ENCODE assay signal across 9 mouse cellular contexts in genomic region chr8:77535026-77535595, GRCm38 (mm10). TPM values are rescaled to one million over a fixed set of nuclear protein-coding genes. Genes with fewer than 3 reads are reported as not detected.
DNase-seq lines count a peak whose midpoint lies in the region; ATAC-seq lines count a peak whose summit lies in the region.
"Had no signal": no experiment of that assay in that cellular context is flagged by ENCODE, and none has a peak within 500 bp of the region (broad histone marks: within the 10 kb centered on the region; RNA-seq: fewer than 3 reads in every experiment).

No protein-coding gene starts in this region.

- no peaks in the 10 kb centered on the region for H3K27me3 ChIP-seq in embryonic facial prominence, embryonic 14.5 days (replicated peaks; ENCODE audit: control insufficient read depth, insufficient read depth, low read length)
- no peaks in the 10 kb centered on the region for H3K27me3 ChIP-seq in hindbrain, embryonic 15.5 days
- no peaks in the 10 kb centered on the region for H3K27me3 ChIP-seq in midbrain, embryonic 13.5 days
- H3K27me3 ChIP-seq: limb, embryonic 15.5 days had no signal

- no peaks in the 10 kb centered on the region for H3K36me3 ChIP-seq in embryonic facial prominence, embryonic 14.5 days (ENCODE audit: control insufficient read depth, insufficient read depth, low read length)
- H3K36me3 ChIP-seq in hindbrain, embryonic 15.5 days: no peaks in the 10 kb centered on the region
- no peaks in the 10 kb centered on the region for H3K36me3 ChIP-seq in midbrain, embryonic 13.5 days
- H3K36me3 ChIP-seq: limb, embryonic 15.5 days had no signal

- H3K9ac ChIP-seq in embryonic facial prominence, embryonic 14.5 days (ENCODE audit: low read depth, low read length): no peak overlapping the region
- no peak overlapping the region for H3K9ac ChIP-seq in hindbrain, embryonic 15.5 days
- no peak overlapping the region for H3K9ac ChIP-seq in midbrain, embryonic 13.5 days (replicated peaks)
- H3K9ac ChIP-seq: limb, embryonic 15.5 days had no signal

- no peak overlapping the region for H3K4me3 ChIP-seq in embryonic facial prominence, embryonic 14.5 days (ENCODE audit: low read depth, low read length)
- no peak overlapping the region for H3K4me3 ChIP-seq in hindbrain, embryonic 15.5 days
- H3K4me3 ChIP-seq in midbrain, embryonic 13.5 days (replicated peaks): no peak overlapping the region
- H3K4me3 ChIP-seq: limb, embryonic 15.5 days had no signal

- H3K4me2 ChIP-seq in embryonic facial prominence, embryonic 14.5 days (ENCODE audit: low read depth, low read length): no peak overlapping the region
- no peak overlapping the region for H3K4me2 ChIP-seq in hindbrain, embryonic 15.5 days
- H3K4me2 ChIP-seq in midbrain, embryonic 13.5 days (replicated peaks): no peak overlapping the region
- H3K4me2 ChIP-seq: limb, embryonic 15.5 days had no signal

- no peak overlapping the region for H3K27ac ChIP-seq in embryonic facial prominence, embryonic 14.5 days (replicated peaks; ENCODE audit: low read depth, low read length)
- H3K27ac ChIP-seq in hindbrain, embryonic 15.5 days (replicated peaks): no peak overlapping the region
- H3K27ac ChIP-seq in midbrain, embryonic 13.5 days: no peak overlapping the region
- H3K27ac ChIP-seq: limb, embryonic 15.5 days had no signal

- H3K4me1 ChIP-seq in embryonic facial prominence, embryonic 14.5 days (ENCODE audit: control insufficient read depth, insufficient read depth, low read length): no peaks in the 10 kb centered on the region
- no peaks in the 10 kb centered on the region for H3K4me1 ChIP-seq in hindbrain, embryonic 15.5 days (replicated peaks)
- no peaks in the 10 kb centered on the region for H3K4me1 ChIP-seq in midbrain, embryonic 13.5 days (replicated peaks)
- H3K4me1 ChIP-seq: limb, embryonic 15.5 days had no signal

- ATAC-seq in embryonic facial prominence, embryonic 14.5 days (ENCODE audit: low read depth): 0 out of 2 replicates have a peak, but pooled peaks have one; percentile 37
- peak; percentile 72; the same call in 1 of the 2 replicates for ATAC-seq in hindbrain, embryonic 15.5 days (ENCODE audit: low FRiP score, low read depth)
- ATAC-seq in midbrain, embryonic 13.5 days: peak; percentile 87

- no peaks in the 10 kb centered on the region for H3K9me3 ChIP-seq in embryonic facial prominence, embryonic 14.5 days (ENCODE audit: control insufficient read depth, low read length)
- H3K9me3 ChIP-seq in hindbrain, embryonic 15.5 days: no peaks in the 10 kb centered on the region
- H3K9me3 ChIP-seq in midbrain, embryonic 13.5 days: no peaks in the 10 kb centered on the region
- H3K9me3 ChIP-seq: limb, embryonic 15.5 days had no signal

- peak; percentile 31 to 53 for DNase-seq in left cerebral cortex, adult 18-20 months (ENCODE audit: low spot score in 2 of 2)
- no peak for DNase-seq in left cerebral cortex, adult 8-10 months (ENCODE audit: low spot score in 2 of 2)
- DNase-seq in adrenal gland, adult 2 months: peak; percentile 87
- DNase-seq in embryonic facial prominence, embryonic 14.5 days (ENCODE audit: low spot score): peak; percentile 26
- DNase-seq in left cerebral cortex, postnatal 14 days (ENCODE audit: low spot score in 2 of 2): peak; percentile 60 to 63
- DNase-seq in thymus, postnatal 25 days: peak; percentile 60

- 78% methylated on average over 5 of the region's 5 CpGs for WGBS in embryonic facial prominence, embryonic 14.5 days
- WGBS in hindbrain, embryonic 15.5 days: 78% methylated on average over 5 of the region's 5 CpGs
- 85% methylated on average over 5 of the region's 5 CpGs for WGBS in midbrain, embryonic 13.5 days

- intact Hi-C loops in left cerebral cortex, postnatal 14 days (cut with DNase I): loop anchor here (1.0 kb wide), 1 partner anchor 116 kb away; no protein-coding TSS in a partner anchor

RNA-seq across cellular contexts. Expression of gene Prmt9, which starts 14.1 kb away (rescaled TPM):
- 10 to 100 TPM; 19.8 TPM for total RNA-seq in left cerebral cortex, adult 18-20 months (2021)
- 10 to 100 TPM; 19.0 to 22.5 (median 20.2) TPM for total RNA-seq in left cerebral cortex, adult 8-10 months (2022)
- 10 to 100 TPM; 14.6 to 15.1 TPM for total RNA-seq in adrenal gland, adult 2 months (2021)
- 8.6 and 11.5 TPM in 2 replicates for polyA plus RNA-seq in adrenal gland, adult 2 months (2012; rRNA removed)
- 16.7 and 19.8 TPM in 2 replicates for polyA plus RNA-seq in embryonic facial prominence, embryonic 14.5 days (2014; fragmentation: Nextera tagmentation; extraction: Ambion mirVana)
- 24.2 and 25.9 TPM in 2 replicates for polyA plus RNA-seq in hindbrain, embryonic 15.5 days (2015; fragmentation: Nextera tagmentation; extraction: Ambion mirVana)
- 10 to 100 TPM; 21.9 to 22.0 TPM for total RNA-seq in left cerebral cortex, postnatal 14 days (2021)
- 23.2 and 25.7 TPM in 2 replicates for polyA plus RNA-seq in midbrain, embryonic 13.5 days (2015; fragmentation: Nextera tagmentation; extraction: Ambion mirVana)

RNA-seq across cellular contexts. Expression of gene Arhgap10, which starts 17.4 kb away (rescaled TPM):
- total RNA-seq in left cerebral cortex, adult 18-20 months (2021): 10 to 100 TPM; 40.4 to 44.0 TPM
- total RNA-seq in left cerebral cortex, adult 8-10 months (2022): 10 to 100 TPM; 41.5 to 46.8 (median 43.3) TPM
- 10 to 100 TPM; 16.9 to 29.1 TPM for total RNA-seq in adrenal gland, adult 2 months (2021)
- 20.5 and 32.5 TPM in 2 replicates for polyA plus RNA-seq in adrenal gland, adult 2 months (2012; rRNA removed)
- polyA plus RNA-seq in embryonic facial prominence, embryonic 14.5 days (2014; fragmentation: Nextera tagmentation; extraction: Ambion mirVana): 25.9 and 29.2 TPM in 2 replicates
- 5.1 and 5.2 TPM in 2 replicates for polyA plus RNA-seq in hindbrain, embryonic 15.5 days (2015; fragmentation: Nextera tagmentation; extraction: Ambion mirVana)
- total RNA-seq in left cerebral cortex, postnatal 14 days (2021): 10 to 100 TPM; 15.8 to 20.1 TPM
- polyA plus RNA-seq in midbrain, embryonic 13.5 days (2015; fragmentation: Nextera tagmentation; extraction: Ambion mirVana): 3.6 and 4.7 TPM in 2 replicates

Comparison
In these comparisons a context has a peak if more than half of its experiments do, and no peak if none do; other contexts are left out.
1. DNase-seq: peak in left cerebral cortex, adult 18-20 months (2 of 2), adrenal gland, adult 2 months (single experiment), embryonic facial prominence, embryonic 14.5 days (single experiment), left cerebral cortex, postnatal 14 days (2 of 2) and thymus, postnatal 25 days (single experiment); none in left cerebral cortex, adult 8-10 months (0 of 2).
2. ATAC-seq: peak in every context shown above with its lines; median percentile 87 in midbrain, embryonic 13.5 days; 72 in hindbrain, embryonic 15.5 days; 37 in embryonic facial prominence, embryonic 14.5 days.